Mouse (Mus musculus) T-helper 17 cell (primary cell): ENCODE data around the gene Pus7l.

Source experiments
- in situ Hi-C, 2 experiments: fragments of 300-600 bp; cut with MboI, MseI; formaldehyde crosslinking; loops; 1 replicate in 1 of 2; 2 replicates in 1 of 2; pipeline ENCODE4 v1.15.1; 2025; ENCODE audit warnings: high pct_unique_total_duplicates in 2 of 2

The Pus7l gene

DNA sequence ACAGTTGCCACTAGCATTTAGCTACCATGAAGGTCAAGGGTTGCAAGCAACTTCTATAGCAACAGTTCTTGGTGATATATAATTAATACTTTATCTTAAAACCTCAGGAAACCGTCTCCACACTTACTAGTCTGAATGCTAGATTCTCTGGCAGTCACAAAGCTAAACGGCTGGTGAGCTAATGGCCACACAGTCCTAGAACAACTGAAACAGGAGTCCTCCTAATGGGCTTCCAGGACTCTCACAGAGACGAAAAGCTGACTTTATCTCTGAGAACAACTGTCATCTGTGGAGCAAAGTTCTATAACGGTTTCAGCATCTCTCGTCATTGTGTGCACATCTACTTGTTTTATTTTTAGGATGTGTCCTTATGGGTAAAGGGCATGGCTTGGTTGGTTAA lies 63.1 kb downstream of the Pus7l start:
- in situ Hi-C loops = loop anchor here in 1 of 2 experiments (5.0 kb wide), 1 partner anchor 748 kb away; no protein-coding TSS in a partner anchor

DNA sequence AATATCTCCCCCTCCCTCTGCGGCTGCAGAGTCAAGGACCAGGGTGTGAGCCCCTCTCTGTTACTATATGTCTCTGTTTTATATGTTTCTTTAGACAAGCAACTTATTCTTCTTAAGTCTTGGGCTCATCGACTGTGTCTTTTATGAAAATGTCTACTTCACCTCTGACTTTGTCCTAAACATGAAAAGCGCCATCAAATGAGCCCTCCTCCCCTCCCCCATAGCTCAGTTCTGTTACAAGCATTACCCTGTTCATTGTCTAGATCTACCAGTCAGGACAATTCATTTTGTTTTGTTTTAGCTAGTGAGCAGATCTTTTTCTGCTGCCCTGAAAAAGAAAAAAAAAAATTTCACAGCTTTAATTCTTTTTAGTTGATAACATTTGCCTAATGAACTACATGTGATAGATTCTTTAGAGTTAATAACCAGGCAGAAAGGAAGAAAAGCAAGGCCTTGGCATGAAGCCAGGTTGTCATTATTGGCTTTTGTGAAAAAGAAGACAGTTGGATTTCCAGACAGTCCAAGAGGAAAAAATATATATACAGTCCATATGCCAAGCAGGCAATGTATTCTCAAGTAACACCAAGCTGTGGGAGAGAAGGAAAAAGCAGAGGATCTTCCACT lies 63.7 kb downstream of the Pus7l start:
- in situ Hi-C loops = loop anchor here in 1 of 2 experiments (5.0 to 10.0 kb wide), 2 partner anchors 215 to 747 kb away; no protein-coding TSS in a partner anchor

DNA sequence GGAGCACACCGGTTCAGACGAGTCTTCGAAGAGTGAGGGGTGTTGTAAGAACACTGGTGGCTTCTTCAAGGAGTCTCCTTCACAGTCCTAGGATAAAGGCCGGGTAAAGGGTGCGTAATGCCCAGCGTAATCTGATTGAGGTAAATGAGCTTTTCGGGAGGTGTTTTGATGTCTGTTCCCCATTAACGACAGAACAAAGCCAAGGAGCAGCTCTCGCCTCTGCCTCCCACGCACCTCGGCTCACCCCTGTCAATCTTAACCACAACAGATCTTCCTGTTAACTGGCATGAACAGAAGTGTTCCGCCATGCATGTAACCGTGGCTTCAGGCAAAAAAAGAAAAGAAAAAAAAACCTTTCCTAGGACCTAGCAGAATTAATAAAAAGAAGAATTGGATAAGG lies 64.6 kb downstream of the Pus7l start:
- in situ Hi-C loops = loop anchor here in 1 of 2 experiments (10.0 kb wide), 1 partner anchor 214 kb away; no protein-coding TSS in a partner anchor

DNA sequence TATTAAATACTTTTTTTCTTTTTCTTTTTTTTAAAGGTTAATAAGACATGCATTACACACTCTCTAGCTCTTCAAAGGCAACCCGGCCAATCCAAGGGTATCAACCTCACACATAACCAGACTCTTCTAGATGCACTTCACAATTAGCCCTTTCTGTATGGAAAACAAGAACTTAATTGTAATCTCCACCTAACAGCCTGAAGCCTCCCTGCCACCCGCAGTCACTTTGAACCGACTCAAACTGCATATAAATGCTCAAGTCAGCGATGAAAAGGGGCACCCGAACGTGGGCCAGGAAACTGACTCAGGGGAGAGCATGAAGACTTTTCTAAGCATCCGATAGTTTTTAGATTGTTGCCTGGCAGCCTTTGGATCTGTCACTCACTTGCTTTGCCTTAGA lies 66.1 kb downstream of the Pus7l start:
- in situ Hi-C loops = loop anchor here in 1 of 2 experiments (10.0 kb wide), 1 partner anchor 212 kb away; no protein-coding TSS in a partner anchor

DNA sequence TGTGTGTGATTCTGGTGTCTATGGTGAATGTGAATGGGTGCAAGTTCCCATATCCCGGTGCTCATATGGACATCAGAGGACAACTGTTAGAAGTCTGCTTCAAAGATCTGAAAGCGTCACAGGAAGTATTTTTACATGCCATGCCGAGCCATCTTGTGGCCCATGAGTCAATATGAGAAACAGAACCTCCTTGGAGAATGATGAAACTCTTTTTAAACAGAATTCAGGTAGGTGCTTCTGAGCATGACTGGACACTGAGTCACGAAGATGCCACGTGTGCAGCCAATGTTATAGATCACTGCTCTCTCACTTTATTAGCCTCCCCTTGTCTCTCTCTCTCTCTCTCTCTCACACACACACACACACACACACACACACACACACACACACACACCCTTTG lies 67.4 kb downstream of the Pus7l start:
- in situ Hi-C loops = loop anchor here in 1 of 2 experiments (10.0 kb wide), 1 partner anchor 211 kb away; no protein-coding TSS in a partner anchor
